Mouse (Mus musculus): ENCODE data around the gene Trpv2. TPM values are rescaled to one million over a fixed set of nuclear protein-coding genes. Genes with fewer than 3 reads are reported as not detected.

The Trpv2 gene
- total and polyA plus RNA-seq, 3 experiments = 39.2 to 58.7 (median 46.2) TPM

GRCm38 (mm10) chr11:62549782-62550181, 24.5 kb upstream of the Trpv2 start:
- Histone ChIP-seq H3K36me3 (replicated peaks in 1 of 2; ENCODE audit: control insufficient read depth in 1 of 2, insufficient read depth in 1 of 2, low read length in 1 of 2) (peaks cover 18 to 28% of the 10 kb centered on the region in 2 experiments), H3K27ac (ENCODE audit: insufficient read depth, low read depth) (no peak overlapping the region; the same call in 1 of the 2 replicates)
- dilution Hi-C loops (cut with MboI; ENCODE audit: extremely low pct_ligation_motif_present, extremely low pct_unique_long_range_greater_than_20kb, low sequenced_read_pairs) = no loop called here

GRCm38 (mm10) chr11:62550227-62550685, 24.0 kb upstream of the Trpv2 start:
- Histone ChIP-seq H3K4me2 (ENCODE audit: insufficient read depth, low read depth, poor library complexity, severe bottlenecking) (peak overlapping the region; percentile 55), H3K27ac (ENCODE audit: insufficient read depth, low read depth) (peak overlapping the region; percentile 84), H3K4me3 (replicated peaks in 1 of 3; ENCODE audit: low read depth in 2 of 3, low read length in 2 of 3, poor library complexity in 1 of 3) (peak overlapping the region; percentile 76 to 87 (median 77)), H3K4me1 (ENCODE audit: control insufficient read depth in 1 of 2, insufficient read depth in 2 of 2) (peaks cover 5 to 34% of the 10 kb centered on the region in 2 experiments), H3K79me2 (replicated peaks; ENCODE audit: control insufficient read depth, extremely low read depth, insufficient read depth, poor library complexity, severe bottlenecking) (peaks cover 31% of the 10 kb centered on the region), H3K9me3 (replicated peaks; ENCODE audit: low read length) (no peaks in the 10 kb centered on the region), H3K27me3 (replicated peaks) (no peaks in the 10 kb centered on the region), H3K9ac (ENCODE audit: insufficient read depth, low read depth) (peak overlapping the region; percentile 99), H3K36me3 (replicated peaks in 1 of 2; ENCODE audit: control insufficient read depth in 1 of 2, insufficient read depth in 1 of 2, low read length in 1 of 2) (peaks cover 18 to 32% of the 10 kb centered on the region in 2 experiments)
- dilution Hi-C loops (cut with MboI; ENCODE audit: extremely low pct_ligation_motif_present, extremely low pct_unique_long_range_greater_than_20kb, low sequenced_read_pairs) (no loop called here), in situ Hi-C loops (cut with MboI; ENCODE audit: low pct_ligation_motif_present, low pct_unique_long_range_greater_than_20kb, low sequenced_read_pairs) (no loop called here)
- peak; percentile 79 for DNase-seq (ENCODE audit: extremely low read depth)
- TF ChIP-seq CTCF (conservative IDR thresholded peaks at IDR 0.05 in 1 of 2, IDR thresholded peaks at IDR 0.05 in 1 of 2; ENCODE audit: low read depth in 2 of 2, low read length in 2 of 2) (no peak), NRF1 (IDR thresholded peaks at IDR 0.05; ENCODE audit: low read depth, low read length) (no peak), USF2 (conservative IDR thresholded peaks at IDR 0.05; ENCODE audit: low read depth, low read length) (no peak), MEF2A (IDR thresholded peaks at IDR 0.05; ENCODE audit: borderline replicate concordance, low read depth, low read length) (no peak), POLR2AphosphoS2 (IDR thresholded peaks at IDR 0.05; ENCODE audit: low read depth, low read length) (peak; percentile 76; the same call in 1 of the 2 replicates), UBTF (IDR thresholded peaks at IDR 0.05; ENCODE audit: low read depth, low read length) (no peak), BHLHE40 (IDR thresholded peaks at IDR 0.05; ENCODE audit: low read depth, low read length) (peak; percentile 74), SIN3A (IDR thresholded peaks at IDR 0.05; ENCODE audit: low read length) (peak; percentile 64), ELF1 (IDR thresholded peaks at IDR 0.05; ENCODE audit: low read depth, low read length) (no peak; the same call in none of the 2 replicates), HCFC1 (IDR thresholded peaks at IDR 0.05; ENCODE audit: low read depth, low read length) (no peak), GABPA (IDR thresholded peaks at IDR 0.05; ENCODE audit: insufficient replicate concordance, low read depth, low read length) (no peak), PAX5 (IDR thresholded peaks at IDR 0.05; ENCODE audit: low read length) (no peak), MYC (IDR thresholded peaks at IDR 0.05; ENCODE audit: low read depth, low read length) (peak; percentile 8; the same call in 1 of the 2 replicates), KAT2A (IDR thresholded peaks at IDR 0.05; ENCODE audit: insufficient replicate concordance, low read length) (no peak), EP300 (IDR thresholded peaks at IDR 0.05; ENCODE audit: low read length) (peak; percentile 5), CHD1 (IDR thresholded peaks at IDR 0.05; ENCODE audit: low read depth, low read length) (peak; percentile 89)

More at GRCm38 (mm10) chr11:62549782-62550181, 24.5 kb upstream of the Trpv2 start:
- DNase-seq (ENCODE audit: extremely low read depth) = peak; percentile 85
- Histone ChIP-seq H3K4me2 (ENCODE audit: insufficient read depth, low read depth, poor library complexity, severe bottlenecking) (peak overlapping the region; percentile 55), H3K4me1 (ENCODE audit: control insufficient read depth in 1 of 2, insufficient read depth in 2 of 2) (peaks cover 5 to 29% of the 10 kb centered on the region in 2 experiments), H3K79me2 (replicated peaks; ENCODE audit: control insufficient read depth, extremely low read depth, insufficient read depth, poor library complexity, severe bottlenecking) (peaks cover 28% of the 10 kb centered on the region), H3K27me3 (replicated peaks) (no peaks in the 10 kb centered on the region), H3K9ac (ENCODE audit: insufficient read depth, low read depth) (peak overlapping the region; percentile 99), H3K4me3 (replicated peaks in 1 of 3; ENCODE audit: low read depth in 2 of 3, low read length in 2 of 3, poor library complexity in 1 of 3) (peak overlapping the region; percentile 76 to 87 (median 77)), H3K9me3 (replicated peaks; ENCODE audit: low read length) (no peaks in the 10 kb centered on the region)
- in situ Hi-C loops (cut with MboI; ENCODE audit: low pct_ligation_motif_present, low pct_unique_long_range_greater_than_20kb, low sequenced_read_pairs) = no loop called here
- TF ChIP-seq POLR2A (IDR thresholded peaks at IDR 0.05; ENCODE audit: low read depth, low read length) (peak; percentile 45; the same call in 1 of the 2 replicates), SMC3 (IDR thresholded peaks at IDR 0.05; ENCODE audit: low read depth, low read length) (no peak), GABPA (IDR thresholded peaks at IDR 0.05; ENCODE audit: insufficient replicate concordance, low read depth, low read length) (no peak), BHLHE40 (IDR thresholded peaks at IDR 0.05; ENCODE audit: low read depth, low read length) (no peak), E2F4 (IDR thresholded peaks at IDR 0.05; ENCODE audit: insufficient replicate concordance, low read depth, low read length) (0 out of 2 replicates have a peak, but pooled peaks have one; percentile 68), CHD2 (IDR thresholded peaks at IDR 0.05; ENCODE audit: low read length) (0 out of 2 replicates have a peak, but pooled peaks have one; percentile 44), ZNF384 (IDR thresholded peaks at IDR 0.05; ENCODE audit: low read depth, low read length) (peak; percentile 81), JUN (IDR thresholded peaks at IDR 0.05; ENCODE audit: insufficient read depth, low read depth, low read length) (peak; percentile 4; the same call in 1 of the 2 replicates), MXI1 (IDR thresholded peaks at IDR 0.05; ENCODE audit: low read depth, low read length) (peak; percentile 62; the same call in 1 of the 2 replicates), NRF1 (IDR thresholded peaks at IDR 0.05; ENCODE audit: low read depth, low read length) (peak; percentile 34; the same call in 1 of the 2 replicates), MYC (IDR thresholded peaks at IDR 0.05; ENCODE audit: low read depth, low read length) (peak; percentile 71; the same call in 1 of the 2 replicates), JUND (conservative IDR thresholded peaks at IDR 0.05; ENCODE audit: low read depth, low read length) (peak; percentile 50; the same call in 1 of the 2 replicates), EP300 (IDR thresholded peaks at IDR 0.05; ENCODE audit: low read length) (peak; percentile 57), SIN3A (IDR thresholded peaks at IDR 0.05; ENCODE audit: low read length) (peak; percentile 92), ZMIZ1 (IDR thresholded peaks at IDR 0.05; ENCODE audit: low read depth, low read length) (peak; percentile 91), MEF2A (IDR thresholded peaks at IDR 0.05; ENCODE audit: borderline replicate concordance, low read depth, low read length) (peak; percentile 52; the same call in 1 of the 2 replicates), TCF12 (IDR thresholded peaks at IDR 0.05; ENCODE audit: low read depth, low read length) (peak; percentile 70; the same call in 1 of the 2 replicates), HCFC1 (IDR thresholded peaks at IDR 0.05; ENCODE audit: low read depth, low read length) (0 out of 2 replicates have a peak, but pooled peaks have one; percentile 33), TBP (conservative IDR thresholded peaks at IDR 0.05; ENCODE audit: low read depth, low read length) (peak; percentile 90), POLR2AphosphoS2 (IDR thresholded peaks at IDR 0.05; ENCODE audit: low read depth, low read length) (no peak; the same call in 1 of the 2 replicates), ETS1 (conservative IDR thresholded peaks at IDR 0.05; ENCODE audit: low read depth, low read length) (0 out of 2 replicates have a peak, but pooled peaks have one; percentile 12), ZC3H11A (IDR thresholded peaks at IDR 0.05; ENCODE audit: low read depth, low read length) (no peak), RCOR1 (conservative IDR thresholded peaks at IDR 0.05; ENCODE audit: low read depth, low read length) (peak; percentile 75; the same call in 1 of the 2 replicates), CHD1 (IDR thresholded peaks at IDR 0.05; ENCODE audit: low read depth, low read length) (peak; percentile 94; the same call in 1 of the 2 replicates), MAFK (IDR thresholded peaks at IDR 0.05; ENCODE audit: insufficient replicate concordance, low read length) (peak; percentile 60; the same call in 1 of the 2 replicates), CTCF (conservative IDR thresholded peaks at IDR 0.05 in 1 of 2, IDR thresholded peaks at IDR 0.05 in 1 of 2; ENCODE audit: low read depth in 2 of 2, low read length in 2 of 2) (no peak), MAZ (IDR thresholded peaks at IDR 0.05; ENCODE audit: low read depth, low read length) (peak; percentile 64), UBTF (IDR thresholded peaks at IDR 0.05; ENCODE audit: low read depth, low read length) (no peak), NELFE (IDR thresholded peaks at IDR 0.05; ENCODE audit: low read depth, low read length) (peak; percentile 68)

Data from CH12.LX (cell line).